Mouse (Mus musculus) liver, embryonic 11.5 days (tissue): ENCODE measurements around the gene Mast1. TPM values are rescaled to one million over a fixed set of nuclear protein-coding genes. Genes with fewer than 3 reads are reported as not detected.

Experiments
- ATAC-seq: fragments of 200-750 bp; cut with Nextera tagmentation; replicated peaks from 2 replicates; pipeline ENCODE4 v1.8.0; 2017; ENCODE audit warnings: moderate number of reproducible peaks, mild to moderate bottlenecking, moderate TSS enrichment, moderate library complexity; ENCODE audit not compliant: low FRiP score
- DNase-seq: peaks from one replicate; pipeline ENCODE4 v3.0.0-alpha.2; 2017; ENCODE audit warnings: low spot score
- H3K27ac ChIP-seq: fragments of 300-500 bp; sonication (generic); 2 replicates; pipeline ENCODE4 v1.5.1; 2014; ENCODE audit warnings: mild to moderate bottlenecking, low read depth, low read length, control low read depth
- H3K27me3 ChIP-seq: fragments of 300-500 bp; sonication (generic); replicated peaks from 2 replicates; pipeline ENCODE4 v1.6.1; 2014; ENCODE audit warnings: low read length, mixed read lengths; ENCODE audit not compliant: control insufficient read depth, insufficient read depth
- H3K36me3 ChIP-seq: fragments of 300-500 bp; sonication (generic); 2 replicates; pipeline ENCODE4 v1.6.1; 2014; ENCODE audit warnings: mild to moderate bottlenecking, low read length, moderate library complexity, mixed read lengths; ENCODE audit not compliant: control insufficient read depth, insufficient read depth
- H3K4me1 ChIP-seq: fragments of 300-500 bp; sonication (generic); replicated peaks from 2 replicates; pipeline ENCODE4 v1.6.1; 2014; ENCODE audit warnings: low read length, mixed read lengths; ENCODE audit not compliant: control insufficient read depth, insufficient read depth
- H3K4me2 ChIP-seq: fragments of 300-500 bp; sonication (generic); 2 replicates; pipeline ENCODE4 v1.6.1; 2014; ENCODE audit warnings: mild to moderate bottlenecking, control low read depth, moderate library complexity
- H3K4me3 ChIP-seq: fragments of 300-500 bp; sonication (generic); 2 replicates; pipeline ENCODE4 v1.5.1; 2014; ENCODE audit warnings: low read depth, low read length, control low read depth
- H3K9ac ChIP-seq: fragments of 300-500 bp; sonication (generic); 2 replicates; pipeline ENCODE4 v1.6.1; 2014; ENCODE audit warnings: low read depth, low read length, control low read depth
- H3K9me3 ChIP-seq: fragments of 300-500 bp; sonication (generic); 2 replicates; pipeline ENCODE4 v1.6.1; 2016; ENCODE audit warnings: low read length, inconsistent platforms, mixed read lengths; ENCODE audit not compliant: control insufficient read depth
- WGBS: fragments of 180-500 bp; shearing (Covaris S2); extraction: QIAGEN DNeasy Blood & Tissue Kit; methylation state at CpG from one replicate; pipeline ENCODE4 v1.1.7; 2014; 5-methylcytosine and 5-hydroxymethylcytosine counted together
- polyA plus RNA-seq: library from polyadenylated mRNA; unstranded; fragments of >200 nt; fragmentation: Nextera tagmentation; extraction: Ambion mirVana; gene quantifications from 2 replicates; pipeline ENCODE4 v1.2.1, GENCODE M21; 2014

Mast1 gene
- polyA plus RNA-seq, 1 experiment from 2014 or later, result 0.29 TPM

- Histone ChIP-seq H3K9ac (no peak overlapping the region), H3K9me3 (no peaks in the 10 kb centered on the region), H3K4me2 (peak overlapping the region; percentile 73), H3K36me3 (no peaks in the 10 kb centered on the region), H3K4me3 (peak overlapping the region; percentile 47), H3K4me1 (peaks cover 18% of the 10 kb centered on the region), H3K27ac (no peak overlapping the region), H3K27me3 (peaks cover 61% of the 10 kb centered on the region)
- 23% methylated on average over 23 of the region's 23 CpGs for WGBS
- DNase-seq, result no peak
- no peak for ATAC-seq
These were observed 858 bp downstream of the Mast1 start for GRCm38 (mm10) chr8:84936041-84936961.

- Histone ChIP-seq H3K27ac (no peak overlapping the region), H3K9me3 (no peaks in the 10 kb centered on the region), H3K27me3 (peaks cover 67% of the 10 kb centered on the region), H3K36me3 (no peaks in the 10 kb centered on the region), H3K4me2 (no peak overlapping the region), H3K4me3 (no peak overlapping the region), H3K9ac (no peak overlapping the region), H3K4me1 (peaks cover 18% of the 10 kb centered on the region)
- WGBS, result 7% methylated on average over 14 of the region's 14 CpGs
- ATAC-seq (no peak), DNase-seq (no peak)
These were observed 1.7 kb downstream of the Mast1 start for GRCm38 (mm10) chr8:84935489-84935888.

- WGBS, result 6% methylated on average over 15 of the region's 15 CpGs
- H3K9ac ChIP-seq, result no peak overlapping the region
- peaks cover 18% of the 10 kb centered on the region for H3K4me1 ChIP-seq
- peaks cover 73% of the 10 kb centered on the region for H3K27me3 ChIP-seq
- DNase-seq (no peak), ATAC-seq (no peak)
- no peaks in the 10 kb centered on the region for H3K9me3 ChIP-seq
- H3K4me3 ChIP-seq, result no peak overlapping the region
- H3K36me3 ChIP-seq, result no peaks in the 10 kb centered on the region
- H3K27ac ChIP-seq, result no peak overlapping the region
- no peak overlapping the region for H3K4me2 ChIP-seq
These were observed 2.3 kb downstream of the Mast1 start for GRCm38 (mm10) chr8:84934860-84935259.

- no peaks in the 10 kb centered on the region for H3K9me3 ChIP-seq
- H3K36me3 ChIP-seq, result no peaks in the 10 kb centered on the region
- WGBS, result 76% methylated on average over 16 of the region's 16 CpGs
- H3K27ac ChIP-seq, result no peak overlapping the region
- H3K27me3 ChIP-seq, result peaks cover 82% of the 10 kb centered on the region
- ATAC-seq (no peak), DNase-seq (no peak)
- no peak overlapping the region for H3K4me3 ChIP-seq
- H3K4me1 ChIP-seq, result peaks cover 18% of the 10 kb centered on the region
- no peak overlapping the region for H3K9ac ChIP-seq
- no peak overlapping the region for H3K4me2 ChIP-seq
These were observed 3.2 kb downstream of the Mast1 start for GRCm38 (mm10) chr8:84933767-84934559.

GRCm38 (mm10) chr8:84930582-84930981 lies 6.6 kb downstream of the Mast1 start:
- Histone ChIP-seq H3K4me1 (peaks cover 15% of the 10 kb centered on the region), H3K4me2 (no peak overlapping the region), H3K9ac (no peak overlapping the region), H3K27ac (no peak overlapping the region), H3K4me3 (no peak overlapping the region), H3K9me3 (no peaks in the 10 kb centered on the region), H3K36me3 (no peaks in the 10 kb centered on the region), H3K27me3 (peaks cover 67% of the 10 kb centered on the region)
- ATAC-seq, result no peak
- 85% methylated on average over 13 of the region's 13 CpGs for WGBS
- no peak for DNase-seq

- DNase-seq, result peak; percentile 65
- H3K4me2 ChIP-seq, result peak overlapping the region; percentile 59
- ATAC-seq, result peak; percentile 58; the same call in 1 of the 2 replicates
- WGBS, result 5% methylated on average over 52 of the region's 52 CpGs
- H3K4me3 ChIP-seq, result peak overlapping the region; percentile 35
- H3K9ac ChIP-seq, result no peak overlapping the region
- H3K9me3 ChIP-seq, result no peaks in the 10 kb centered on the region
- H3K27ac ChIP-seq, result no peak overlapping the region
- H3K27me3 ChIP-seq, result peaks cover 57% of the 10 kb centered on the region
- peaks cover 6% of the 10 kb centered on the region for H3K4me1 ChIP-seq
- no peaks in the 10 kb centered on the region for H3K36me3 ChIP-seq
These were observed 8.5 kb downstream of the Mast1 start for GRCm38 (mm10) chr8:84928456-84929306.

GRCm38 (mm10) chr8:84927513-84927912 lies 9.6 kb downstream of the Mast1 start:
- H3K27me3 ChIP-seq, result peaks cover 56% of the 10 kb centered on the region
- DNase-seq, result no peak

GRCm38 (mm10) chr8:84925557-84925956 lies 11.6 kb downstream of the Mast1 start:
- Histone ChIP-seq H3K36me3 (no peaks in the 10 kb centered on the region), H3K4me3 (no peak overlapping the region), H3K4me2 (no peak overlapping the region), H3K27ac (no peak overlapping the region), H3K4me1 (peaks cover 8% of the 10 kb centered on the region), H3K9me3 (no peaks in the 10 kb centered on the region), H3K27me3 (peaks cover 39% of the 10 kb centered on the region), H3K9ac (no peak overlapping the region)
- ATAC-seq, result no peak
- WGBS, result 58% methylated on average over 7 of the region's 7 CpGs
- no peak for DNase-seq

More at GRCm38 (mm10) chr8:84927513-84927912, 9.6 kb downstream of the Mast1 start:
- no peak overlapping the region for H3K4me3 ChIP-seq
- no peak overlapping the region for H3K4me2 ChIP-seq
- H3K27ac ChIP-seq, result no peak overlapping the region
- 66% methylated on average over 1 of the region's 1 CpGs for WGBS
- no peaks in the 10 kb centered on the region for H3K9me3 ChIP-seq
- H3K9ac ChIP-seq, result no peak overlapping the region
- no peaks in the 10 kb centered on the region for H3K36me3 ChIP-seq
- ATAC-seq, result no peak
- peaks cover 6% of the 10 kb centered on the region for H3K4me1 ChIP-seq
